Mouse (Mus musculus): ENCODE results near the gene Adipoq. TPM values are rescaled to one million over a fixed set of nuclear protein-coding genes. Genes with fewer than 3 reads are reported as not detected.
A peak's percentile ranks its signal among the peaks of the same experiment; 100 is the strongest.
"Not testable (repeated sequence)": the region's sequence is repeated elsewhere in the genome, so short reads cannot be mapped to it uniquely, and the experiment has no call there.

Gene Adipoq
- total RNA-seq (2021), result 10 to 100 TPM in 1 of 2 experiments, 1 to 10 TPM in 1; 5.1 to 18.8 TPM
- long read RNA-seq, experiment 1, transcript Adipoq-201 (3 exons, 1,292 nt), result major isoform, 6 of 6 reads
- long read RNA-seq, experiment 1, partial matches to known transcripts, result 0 of 6 reads
- long read RNA-seq, experiment 1, other reads (novel, unspliced or antisense), result 0 of 6 reads
- long read RNA-seq, experiment 2, transcript Adipoq-201 (3 exons, 1,292 nt), result major isoform, 12 of 13 reads
- long read RNA-seq, experiment 2, partial matches to known transcripts, result 0 of 13 reads
- long read RNA-seq, experiment 2, other reads (novel, unspliced or antisense), result 1 of 13 reads

DNA sequence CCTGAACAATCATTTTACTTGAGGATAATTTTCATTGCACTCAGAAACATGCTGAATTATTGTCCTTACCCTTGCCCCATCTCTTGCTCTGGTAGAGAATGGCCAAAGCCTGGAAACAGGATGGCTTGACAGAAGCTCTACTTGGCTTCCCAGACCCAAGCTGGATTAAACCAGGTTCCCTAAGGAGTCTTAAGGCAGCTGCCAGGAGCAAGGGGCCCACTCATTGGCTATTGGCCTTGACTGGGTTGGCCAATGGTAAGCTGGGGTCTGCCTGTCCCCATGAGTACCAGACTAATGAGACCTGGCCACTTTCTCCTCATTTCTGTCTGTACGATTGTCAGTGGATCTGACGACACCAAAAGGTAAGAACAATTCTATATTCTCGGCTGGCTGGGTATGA lies at the start of gene Adipoq:
Adipoq (plus strand) TSS at position 257 of the 400 bp plus-strand sequence.
- no peak for DNase-seq
- intact Hi-C loops (cut with DNase I), result no loop called here

DNA sequence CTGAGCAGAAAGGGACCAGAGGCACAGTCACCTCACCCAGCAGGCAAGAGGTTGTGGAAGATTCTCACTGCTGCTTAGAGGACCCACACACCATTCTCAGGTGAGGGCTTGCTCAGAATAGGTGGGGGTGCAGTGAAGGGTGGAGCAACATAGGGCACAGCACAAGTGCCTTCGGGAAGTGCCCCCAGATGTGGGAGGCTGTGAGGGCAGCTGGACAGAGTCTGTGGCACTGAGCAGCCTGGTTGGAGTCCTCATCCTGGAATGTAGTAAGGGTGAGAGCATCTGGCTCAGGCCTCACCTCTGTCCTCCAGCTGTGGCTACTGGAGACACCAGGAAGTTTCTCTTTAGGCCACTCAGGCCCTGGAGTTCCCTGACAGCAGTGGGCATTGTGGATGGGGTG lies 49.5 kb upstream of the Adipoq start:
- DNase-seq; intact Hi-C loops (cut with DNase I): not testable (repeated sequence)

DNA sequence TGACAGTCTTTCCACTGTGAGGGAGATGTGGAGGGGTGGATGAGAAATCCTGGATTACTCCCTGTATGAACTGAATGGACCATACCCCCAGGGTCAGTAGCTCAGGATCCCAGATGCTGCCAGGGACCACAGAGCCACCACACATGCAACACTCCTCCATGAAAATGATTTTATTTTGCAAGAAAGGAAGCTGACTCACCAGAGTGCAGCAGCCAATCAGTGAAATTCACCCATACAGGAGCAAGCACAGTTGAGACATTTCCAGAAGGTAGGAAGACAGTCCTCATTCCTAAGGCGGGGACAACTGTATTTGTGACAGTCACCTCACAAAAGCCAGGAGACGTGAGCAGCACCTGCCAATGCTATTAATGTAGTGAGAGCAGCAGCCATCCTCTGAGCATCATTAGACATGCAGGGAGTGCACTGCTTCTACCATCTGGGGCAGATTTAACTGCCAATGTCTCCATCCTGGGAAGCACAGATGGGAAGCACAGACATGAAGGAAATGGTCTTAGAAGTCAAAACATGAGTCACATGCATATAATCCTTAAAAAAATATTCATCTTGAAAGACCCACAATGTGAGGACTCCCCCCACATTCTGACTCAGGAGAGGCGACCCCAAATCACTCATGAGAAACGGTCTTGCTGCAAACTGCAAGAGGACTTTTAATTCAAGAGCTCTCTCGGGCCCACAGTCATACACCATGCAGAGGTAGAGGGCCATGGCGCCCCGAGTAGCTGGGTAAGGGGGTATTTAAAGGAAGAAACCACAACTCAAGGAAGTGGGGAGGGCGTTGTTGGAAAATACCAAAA lies 48.8 kb upstream of the Adipoq start:
- intact Hi-C loops (cut with DNase I); DNase-seq: not testable (repeated sequence)

DNA sequence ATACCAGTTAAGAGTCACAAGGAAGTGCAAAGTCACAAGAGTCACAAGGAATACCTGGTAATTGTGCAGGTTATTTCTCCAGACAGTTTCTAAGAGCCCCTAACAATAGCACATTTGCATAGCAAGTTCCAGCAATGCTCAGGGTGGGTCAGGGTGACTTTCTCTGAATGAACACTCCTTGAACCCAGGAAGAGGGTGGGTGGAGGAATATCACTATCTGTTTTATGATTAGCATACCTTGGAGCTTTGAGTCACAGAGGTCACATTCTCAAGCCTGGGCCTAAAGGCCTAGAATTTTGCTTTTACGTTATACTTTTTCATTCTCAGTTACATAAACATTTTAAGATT lies 48.3 kb upstream of the Adipoq start:
- DNase-seq; intact Hi-C loops (cut with DNase I): not testable (repeated sequence)

- DNase-seq, result no peak
- intact Hi-C loops (cut with DNase I), result no loop called here
Measured at GRCm38 (mm10) chr16:23099632-23100031, 46.7 kb upstream of the Adipoq start.

GRCm38 (mm10) chr16:23100099-23100575 lies 46.2 kb upstream of the Adipoq start:
- peak; percentile 33 to 59 for DNase-seq
- intact Hi-C loops (cut with DNase I), result no loop called here

DNA sequence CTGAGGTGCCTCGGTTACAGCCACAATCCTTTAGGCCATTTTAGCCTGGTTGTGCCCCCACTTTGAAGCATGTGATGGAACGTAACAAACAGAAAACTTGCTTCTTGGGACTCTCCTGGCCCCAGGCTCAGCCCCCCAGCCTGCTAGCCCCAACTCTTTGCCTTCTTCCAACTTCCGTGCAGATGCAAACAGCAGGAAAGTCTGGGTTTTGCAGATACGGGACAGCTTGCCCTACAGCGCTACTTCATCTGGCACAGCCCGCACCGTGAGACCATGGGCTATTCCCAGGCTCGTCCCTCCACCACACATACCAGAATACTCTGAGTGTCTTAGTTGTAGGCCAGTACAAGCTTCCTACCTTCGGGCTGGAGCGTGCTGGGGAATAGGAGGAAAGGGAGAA lies 45.7 kb upstream of the Adipoq start:
- peak in 1 of 2 experiments; percentile 14 for DNase-seq
- intact Hi-C loops (cut with DNase I), result no loop called here

DNA sequence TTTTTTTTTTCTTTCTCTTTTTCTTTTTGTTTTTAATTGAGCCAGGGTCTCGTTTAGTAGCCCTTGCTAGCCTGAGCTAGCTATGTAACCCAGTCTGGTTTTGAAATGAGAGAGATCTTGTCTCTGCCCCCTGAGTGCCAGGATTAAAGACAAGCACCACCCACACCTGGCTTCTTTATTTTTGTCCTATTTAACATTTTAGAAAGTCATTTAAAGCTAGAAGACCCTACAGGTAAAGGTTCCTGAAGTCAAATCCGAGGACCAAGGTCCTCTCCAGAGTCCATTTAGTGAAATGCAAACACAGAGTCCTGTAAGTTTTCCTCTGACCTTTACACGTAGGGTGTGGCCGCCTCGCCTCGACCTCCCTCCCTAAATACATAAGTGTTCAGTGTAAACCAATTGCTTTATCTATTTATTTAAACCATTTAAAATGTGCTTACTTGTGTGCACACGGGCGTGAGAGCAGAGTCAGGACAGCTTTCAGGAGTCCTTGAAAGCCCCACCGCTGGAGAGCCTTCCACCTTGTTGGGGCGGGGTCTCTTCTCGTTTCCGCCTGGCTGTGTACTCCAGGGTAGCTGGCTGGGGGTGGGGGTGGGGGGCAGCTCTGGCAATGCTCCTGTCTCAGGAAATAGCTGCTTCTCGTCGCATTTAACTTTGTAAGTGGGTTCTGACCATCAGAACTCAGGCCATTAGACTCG lies 43.8 kb upstream of the Adipoq start:
- intact Hi-C loops (cut with DNase I), result no loop called here
- no peak for DNase-seq

DNA sequence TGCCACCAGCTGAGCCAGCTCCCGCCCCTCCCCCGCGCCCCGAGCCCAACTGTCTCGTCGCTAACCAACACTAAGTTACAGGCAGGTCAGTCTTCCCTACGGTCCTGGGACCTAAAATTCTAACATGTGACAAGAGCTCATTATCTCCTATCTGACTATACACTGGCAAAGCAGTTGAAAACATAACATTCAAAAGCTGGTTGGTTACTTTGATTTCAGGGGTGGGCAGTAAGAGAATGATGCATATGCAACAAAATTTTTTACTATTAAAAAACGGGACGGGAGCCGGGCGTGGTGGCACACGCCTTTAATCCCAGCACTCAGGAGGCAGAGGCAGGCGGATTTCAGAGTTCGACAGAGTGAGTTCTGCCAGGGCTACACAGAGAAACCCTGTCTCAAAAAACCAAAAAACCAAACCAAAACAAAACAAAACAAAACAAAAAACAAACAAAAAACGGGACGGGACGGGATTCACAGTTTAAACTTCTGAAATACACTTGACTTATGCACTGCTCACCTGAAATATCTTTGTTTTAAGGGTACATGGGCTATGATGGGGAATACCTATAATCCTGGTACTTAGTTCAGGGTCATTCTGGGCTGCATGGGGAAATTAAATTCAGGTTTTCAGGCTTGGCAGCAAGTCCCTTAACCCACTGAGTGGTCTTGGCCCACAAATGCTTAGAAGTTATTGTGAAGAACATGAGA lies 43.1 kb upstream of the Adipoq start:
- peak; percentile 15 to 42 for DNase-seq
- intact Hi-C loops (cut with DNase I), result no loop called here

DNA sequence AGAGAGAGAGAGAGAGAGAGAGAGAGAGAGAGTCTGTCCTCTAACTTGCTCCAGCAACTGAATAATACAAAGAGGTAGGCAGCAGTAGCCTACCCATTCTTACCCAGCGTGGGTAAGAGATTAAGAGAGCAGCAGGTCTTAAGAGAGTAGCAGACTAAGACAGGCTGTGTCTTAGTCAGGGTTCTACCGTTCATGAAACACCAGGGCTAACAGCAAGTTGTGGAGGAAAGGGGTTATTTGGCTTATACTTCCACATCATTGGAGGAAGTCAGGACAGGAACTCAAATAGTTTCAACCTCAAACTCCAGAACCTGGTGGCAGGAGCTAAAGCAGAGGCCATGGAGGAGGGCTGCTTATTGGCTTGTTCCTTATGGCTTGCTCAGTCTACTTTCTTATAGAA lies 42.5 kb upstream of the Adipoq start:
- no peak for DNase-seq

GRCm38 (mm10) chr16:23106121-23106520 lies 40.2 kb upstream of the Adipoq start:
- intact Hi-C loops (cut with DNase I), result loop anchor here (5.0 kb wide), 1 partner anchor 249 kb away; the partner anchor contains the start of genes Dnajb11 and Tbccd1
- no peak for DNase-seq

More for the DNA sequence above, 42.5 kb upstream of the Adipoq start:
- intact Hi-C loops (cut with DNase I), result no loop called here

- DNase-seq, result peak; percentile 95 to 96
- intact Hi-C loops (cut with DNase I), result loop anchor here (5.0 kb wide), 1 partner anchor 250 kb away; the partner anchor contains the start of genes Dnajb11 and Tbccd1
Measured at GRCm38 (mm10) chr16:23107231-23107942, 38.9 kb upstream of the Adipoq start, which contains the start of gene Eif4a2. Eif4a2 (plus strand) TSS chr16:23107444.

- DNase-seq, result peak; percentile 85 to 89
- intact Hi-C loops (cut with DNase I), result loop anchor here (2.0 to 5.0 kb wide), 2 partner anchors 19 to 251 kb away; partner anchors contain the start of genes Dnajb11, Rfc4 and Tbccd1
Measured at GRCm38 (mm10) chr16:23107946-23108759, 38.2 kb upstream of the Adipoq start.

DNA sequence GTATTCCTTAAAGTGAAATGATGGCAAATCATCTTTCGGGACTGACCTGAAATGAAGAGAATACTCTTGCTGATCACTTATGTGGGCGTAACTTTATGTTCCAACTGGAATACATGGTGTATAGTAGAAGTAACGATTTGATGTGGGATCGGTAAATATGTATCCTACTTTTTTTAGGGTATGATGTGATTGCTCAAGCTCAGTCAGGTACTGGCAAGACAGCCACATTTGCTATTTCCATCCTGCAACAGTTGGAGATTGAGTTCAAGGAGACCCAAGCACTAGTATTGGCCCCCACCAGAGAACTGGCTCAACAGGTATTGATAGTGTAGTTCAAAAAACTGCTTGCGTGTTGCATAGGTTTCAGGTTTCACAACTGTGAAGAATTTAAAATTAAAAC lies 37.4 kb upstream of the Adipoq start:
- intact Hi-C loops (cut with DNase I), result loop anchor here (2.0 to 5.0 kb wide), 2 partner anchors 18 to 252 kb away; partner anchors contain the start of genes Dnajb11, Rfc4 and Tbccd1
- DNase-seq, result no peak

DNA sequence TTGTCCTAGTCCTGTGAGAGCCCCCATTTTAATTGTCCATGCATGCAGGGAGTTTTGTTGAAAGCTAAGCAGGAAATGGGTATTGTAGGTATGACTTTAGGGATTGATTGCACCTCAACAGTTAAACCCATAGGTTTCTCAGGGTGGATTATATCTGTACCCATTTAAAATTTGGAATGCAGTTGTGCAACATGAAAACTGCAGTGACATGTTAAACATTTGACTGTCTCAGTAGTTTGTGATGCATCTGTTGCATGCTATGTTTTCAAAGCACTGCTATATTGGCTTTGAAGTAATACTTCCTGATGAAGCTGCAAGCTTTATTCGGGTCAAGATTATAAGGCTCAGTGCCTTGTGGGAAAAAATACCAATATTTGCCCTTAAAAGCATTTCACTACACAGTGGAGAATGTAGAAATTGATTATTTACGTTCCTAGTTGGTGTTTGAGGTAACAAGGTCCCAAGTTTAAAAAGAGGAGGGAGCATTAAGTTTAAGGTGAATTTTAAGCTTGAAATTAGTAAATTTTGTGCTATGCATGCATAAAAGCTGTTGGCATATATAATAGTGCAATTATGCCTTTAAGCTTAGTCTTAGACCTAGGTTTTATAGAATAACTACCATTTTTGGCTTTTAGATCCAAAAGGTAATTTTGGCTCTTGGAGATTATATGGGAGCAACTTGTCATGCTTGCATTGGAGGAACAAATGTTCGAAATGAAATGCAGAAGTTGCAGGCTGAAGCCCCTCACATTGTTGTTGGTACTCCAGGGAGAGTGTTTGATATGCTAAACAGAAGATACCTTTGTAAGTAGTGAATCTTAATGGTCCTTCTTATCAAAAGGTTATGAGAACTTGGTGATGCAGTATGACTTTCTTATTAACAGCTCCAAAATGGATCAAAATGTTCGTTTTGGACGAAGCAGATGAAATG lies 36.7 kb upstream of the Adipoq start:
- intact Hi-C loops (cut with DNase I), result loop anchor here (2.0 to 5.0 kb wide), 2 partner anchors 17 to 252 kb away; partner anchors contain the start of genes Dnajb11, Rfc4 and Tbccd1
- no peak for DNase-seq

GRCm38 (mm10) chr16:23112348-23112747 lies 34.0 kb upstream of the Adipoq start:
- DNase-seq, result no peak
- intact Hi-C loops (cut with DNase I), result no loop called here

- intact Hi-C loops (cut with DNase I), result no loop called here
Measured at GRCm38 (mm10) chr16:23112861-23113435, 33.4 kb upstream of the Adipoq start.

More at GRCm38 (mm10) chr16:23112861-23113435, 33.4 kb upstream of the Adipoq start:
- DNase-seq, result no peak

Measured in heart, postnatal 14 days (tissue).